Mouse (Mus musculus): ENCODE data around the gene Fbxw2.
"Not testable (repeated sequence)": the region's sequence is repeated elsewhere in the genome, so short reads cannot be mapped to it uniquely, and the experiment has no call there.

Gene Fbxw2

GRCm38 (mm10) chr2:34773673-34774072, 52.4 kb downstream of the Fbxw2 start:
- no peak for DNase-seq (ENCODE audit: low read depth, low spot score)

GRCm38 (mm10) chr2:34772252-34773235, 53.6 kb downstream of the Fbxw2 start:
- peak; percentile 62 for DNase-seq (ENCODE audit: low read depth, low spot score)

GRCm38 (mm10) chr2:34771368-34772226, 54.5 kb downstream of the Fbxw2 start, which contains the start of gene Hspa5:
Gene Hspa5, plus strand, starts transcription at chr2:34771970.
- peak; percentile 100 for DNase-seq (ENCODE audit: low read depth, low spot score)

- no peak for DNase-seq (ENCODE audit: low read depth, low spot score)
These were observed 55.2 kb downstream of the Fbxw2 start for GRCm38 (mm10) chr2:34770951-34771350.

GRCm38 (mm10) chr2:34770049-34770448, 56.1 kb downstream of the Fbxw2 start:
- DNase-seq (ENCODE audit: low read depth, low spot score): no peak

- DNase-seq (ENCODE audit: low read depth, low spot score): peak; percentile 60
These were observed 61.3 kb downstream of the Fbxw2 start for GRCm38 (mm10) chr2:34764801-34765200.

- no peak for DNase-seq (ENCODE audit: low read depth, low spot score)
These were observed 63.2 kb downstream of the Fbxw2 start for GRCm38 (mm10) chr2:34762872-34763271.

- DNase-seq (ENCODE audit: low read depth, low spot score): no peak
These were observed 63.9 kb downstream of the Fbxw2 start for GRCm38 (mm10) chr2:34762174-34762573.

- not testable (repeated sequence) for DNase-seq (ENCODE audit: low read depth, low spot score)
These were observed 64.8 kb downstream of the Fbxw2 start for GRCm38 (mm10) chr2:34761272-34761671.

- DNase-seq (ENCODE audit: low read depth, low spot score): no peak
These were observed 68.8 kb downstream of the Fbxw2 start for GRCm38 (mm10) chr2:34757341-34757740.

- DNase-seq (ENCODE audit: low read depth, low spot score): peak; percentile 69
These were observed 71.4 kb downstream of the Fbxw2 start, which contains the start of gene Gapvd1 for GRCm38 (mm10) chr2:34754551-34755358. Gene Gapvd1, minus strand, starts transcription at chr2:34755232.

All from R1 (cell line).